Mouse (Mus musculus) MN1 (cell line): ENCODE measurements at regions not wholly inside any gene's neighbourhood (a gene's known extent, or its start where the extent isn't known, plus 50 kb on each side); places are given as distances from the start of the nearest gene placed in this dataset.

ENCODE experiments used
- DNase-seq: peaks from one replicate; pipeline ENCODE4 v3.0.0-alpha.2; 2016; ENCODE audit warnings: low spot score

DNA sequence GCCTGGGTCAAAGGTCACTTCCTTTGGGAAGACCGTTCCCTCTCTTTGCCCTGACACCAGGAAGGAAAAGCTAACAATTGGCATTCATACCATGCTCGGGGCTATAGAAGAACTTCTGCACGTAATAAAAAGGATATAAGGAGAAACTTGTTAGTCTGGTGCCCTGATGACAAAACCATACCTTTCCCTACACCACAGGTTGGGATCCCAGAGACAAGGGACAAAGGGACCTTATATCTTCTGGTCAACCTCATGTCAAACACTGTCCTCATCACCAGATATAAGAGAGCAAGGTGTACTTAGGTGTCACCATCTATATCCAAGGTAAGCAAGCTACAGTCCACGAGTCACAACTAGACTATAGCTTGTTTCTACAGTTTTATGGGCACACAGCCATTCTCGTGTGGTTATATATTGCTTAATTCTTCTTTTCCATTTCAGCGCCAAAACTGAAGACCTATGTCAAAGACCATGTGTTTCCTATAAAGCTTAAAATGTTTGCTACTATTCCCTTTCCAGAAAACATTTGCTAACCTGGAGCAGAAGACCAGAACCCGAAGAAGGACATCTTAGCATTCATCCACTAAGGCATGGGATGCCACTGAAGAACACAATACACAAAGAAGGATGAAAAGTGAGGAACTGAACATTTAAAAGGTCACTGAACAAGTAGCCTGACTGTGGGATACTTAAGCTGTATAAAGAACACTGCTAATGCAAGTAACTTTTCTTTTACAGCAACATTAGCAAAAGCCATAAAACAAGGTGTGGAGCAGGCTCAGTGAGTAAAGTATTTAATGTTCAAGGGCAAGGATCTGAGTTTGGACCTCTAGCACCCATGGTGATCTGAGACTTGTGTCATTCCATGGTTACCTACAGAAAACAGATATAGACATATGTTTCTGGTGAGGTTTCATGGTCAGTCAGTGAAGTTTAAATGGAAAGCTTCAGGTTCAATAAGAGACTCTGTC is 437.7 kb upstream of the Cd180 start:
- DNase-seq, result no peak

DNA sequence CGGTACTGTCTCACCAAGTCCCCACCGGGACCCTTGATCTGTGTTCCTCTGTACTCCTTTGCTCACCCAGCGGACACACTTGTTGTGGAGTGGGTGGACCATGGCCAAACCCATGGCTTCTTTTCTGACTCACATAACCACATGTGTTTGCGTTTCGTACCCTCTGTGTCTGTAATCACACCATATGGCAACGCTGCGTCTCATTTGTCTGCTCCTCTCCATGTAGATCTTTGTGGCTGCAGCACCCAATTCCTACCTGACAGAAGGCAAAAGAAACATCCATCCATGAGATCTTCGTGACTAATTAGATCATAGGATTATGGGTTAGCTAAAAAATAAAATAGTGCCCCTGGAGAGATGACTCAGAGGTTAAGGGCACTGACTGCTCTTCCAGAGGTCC is 435.2 kb upstream of the Cd180 start:
- DNase-seq, result no peak

DNA sequence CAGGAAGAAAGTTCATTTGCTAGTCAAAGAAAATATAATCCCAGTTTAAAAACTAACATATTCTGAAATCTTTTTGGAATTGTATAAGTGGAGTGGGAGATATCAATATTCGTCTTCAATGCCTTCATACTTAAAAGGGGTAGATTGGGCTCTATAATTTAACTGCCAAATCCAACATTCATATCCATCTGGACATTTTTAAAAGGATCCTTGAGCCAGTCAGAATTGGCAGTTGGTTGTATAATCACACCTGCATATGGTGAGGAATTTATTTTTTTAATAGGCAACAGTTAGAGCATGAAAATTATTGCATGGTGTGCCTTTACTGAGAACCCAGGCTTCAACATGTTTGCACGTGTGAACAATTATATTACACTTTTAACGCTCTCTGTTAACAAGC is 419.5 kb upstream of the Cd180 start:
- DNase-seq, result no peak

DNA sequence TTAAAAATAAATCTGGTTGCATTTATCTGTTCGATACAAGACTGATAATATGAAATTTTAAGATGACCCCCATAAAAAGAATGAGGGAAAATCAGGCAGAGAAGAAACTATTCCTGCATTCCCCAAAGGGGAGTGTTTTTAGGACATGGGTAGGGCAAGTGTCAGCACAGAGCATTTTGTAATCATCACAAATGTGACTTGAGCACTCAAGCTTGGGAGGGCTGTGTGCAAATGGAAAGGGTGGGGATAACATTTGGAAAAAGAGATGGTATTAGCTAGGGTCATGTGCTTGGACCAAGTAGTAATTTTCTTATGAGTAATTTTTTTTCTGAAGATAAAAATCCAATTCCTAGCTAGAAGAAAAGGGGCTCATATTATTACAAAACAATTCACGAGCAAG is 418.1 kb upstream of the Cd180 start:
- no peak for DNase-seq

DNA sequence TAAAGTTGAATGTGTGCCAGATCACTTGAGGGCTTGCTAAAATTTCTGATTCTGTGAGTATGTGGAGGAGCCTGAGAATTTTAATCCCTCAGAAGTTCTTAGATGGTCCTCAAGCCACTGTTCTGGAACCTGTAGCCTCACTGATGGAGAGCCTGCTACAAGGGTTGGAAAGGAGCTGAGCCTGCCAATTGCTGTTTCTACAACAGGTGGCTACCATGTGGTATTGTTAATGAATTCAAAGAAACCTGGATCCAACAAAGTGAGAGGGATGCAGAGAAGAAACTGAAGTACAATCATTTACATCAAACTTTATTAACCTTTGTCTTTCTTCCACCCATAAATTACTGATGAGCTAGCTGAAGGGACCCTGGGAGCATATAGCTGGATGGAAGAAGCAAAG is 416.5 kb upstream of the Cd180 start:
- DNase-seq, result no peak

DNA sequence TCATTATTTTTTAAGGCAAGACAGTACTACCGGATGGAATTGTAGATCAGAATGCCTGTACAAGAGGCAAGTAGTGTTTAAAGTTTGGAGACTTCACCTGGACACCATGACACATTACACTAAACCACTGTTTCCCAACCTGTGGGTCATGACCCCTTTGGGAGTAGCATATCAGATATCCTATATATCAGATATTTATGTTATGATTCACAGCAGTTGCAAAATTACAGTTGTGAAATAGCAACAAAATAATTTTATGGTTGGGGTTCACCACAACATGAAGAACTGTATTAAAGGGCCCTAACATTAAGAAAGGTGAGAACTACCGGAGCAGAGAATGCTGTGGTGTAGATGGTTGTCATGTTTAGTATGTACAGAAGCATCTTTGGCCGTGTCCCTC is 413.2 kb upstream of the Cd180 start:
- DNase-seq, result no peak

DNA sequence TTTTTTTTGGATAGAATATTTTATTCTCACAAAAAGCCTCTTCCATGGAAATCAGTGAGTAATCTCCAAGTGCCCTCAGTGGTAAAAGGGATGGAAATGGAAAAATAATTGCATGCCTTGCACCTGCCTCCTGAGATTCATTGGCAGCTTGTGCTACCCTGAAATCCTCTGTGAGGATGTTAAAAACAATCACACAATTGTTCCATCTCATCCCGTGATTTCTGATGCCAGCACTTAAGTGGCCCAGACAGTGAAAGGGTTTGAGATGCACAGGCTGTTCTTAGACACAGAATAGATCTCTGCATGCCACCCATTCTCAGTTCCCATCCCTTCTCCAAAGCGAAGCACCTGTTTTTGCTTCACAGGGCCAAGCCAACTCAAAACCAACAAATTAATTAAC is 398.9 kb upstream of the Cd180 start:
- no peak for DNase-seq

DNA sequence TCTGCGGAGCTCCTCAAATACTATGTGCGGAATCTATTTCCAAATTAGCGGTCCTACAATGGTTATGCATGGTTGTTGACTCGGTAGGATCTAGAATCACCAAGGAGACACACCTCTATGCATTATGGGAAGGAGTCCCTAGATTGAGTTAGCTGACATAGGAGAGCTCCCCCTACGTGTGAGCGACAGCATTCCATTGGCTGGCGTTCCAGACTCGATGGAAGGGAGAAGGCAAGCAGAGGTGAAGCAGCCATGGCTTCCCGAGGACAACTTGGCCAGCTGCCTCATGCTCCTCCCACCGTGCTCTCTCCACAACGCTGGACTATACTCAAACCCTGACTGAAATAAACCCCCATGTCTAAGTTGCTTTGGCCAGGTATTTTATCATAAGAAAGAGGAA is 398.3 kb upstream of the Cd180 start:
- no peak for DNase-seq

DNA sequence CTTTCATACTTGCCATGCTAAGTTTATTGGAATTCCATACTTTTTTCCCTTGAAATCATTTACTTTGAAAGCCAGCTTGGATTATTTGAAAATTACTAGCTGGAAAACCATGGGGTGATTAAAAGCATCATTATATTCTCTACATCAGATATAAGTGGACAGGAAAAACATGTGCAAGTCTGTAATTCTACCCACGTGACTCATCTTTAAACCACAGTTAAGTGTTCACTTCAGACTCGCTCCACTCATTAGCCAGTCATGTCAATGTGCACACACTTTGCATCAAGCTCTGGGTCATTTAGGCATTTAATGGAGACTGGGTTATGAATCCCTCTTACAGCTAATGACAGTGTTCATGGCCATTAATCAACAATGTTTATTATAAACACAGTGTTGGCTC is 385.4 kb upstream of the Cd180 start:
- no peak for DNase-seq

DNA sequence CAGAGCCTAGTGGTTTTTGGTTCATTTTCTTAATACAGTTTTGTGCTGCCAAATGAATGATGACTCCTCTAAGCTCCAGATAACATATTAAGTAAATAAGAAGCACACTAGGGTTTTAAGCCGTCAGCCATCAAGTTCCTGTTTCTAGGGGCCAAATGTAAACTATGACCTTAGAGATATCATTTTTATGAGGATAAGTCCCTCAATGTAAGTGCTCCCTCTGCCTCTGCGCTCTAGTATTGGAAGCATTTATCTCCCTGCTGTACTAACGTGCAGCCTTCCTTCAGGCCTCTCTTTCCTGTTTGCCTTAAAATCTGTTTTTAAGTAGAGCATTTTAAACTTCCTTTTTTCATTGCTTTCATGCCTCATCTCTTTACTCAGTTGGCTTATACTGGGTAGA is 381.3 kb upstream of the Cd180 start:
- no peak for DNase-seq

DNA sequence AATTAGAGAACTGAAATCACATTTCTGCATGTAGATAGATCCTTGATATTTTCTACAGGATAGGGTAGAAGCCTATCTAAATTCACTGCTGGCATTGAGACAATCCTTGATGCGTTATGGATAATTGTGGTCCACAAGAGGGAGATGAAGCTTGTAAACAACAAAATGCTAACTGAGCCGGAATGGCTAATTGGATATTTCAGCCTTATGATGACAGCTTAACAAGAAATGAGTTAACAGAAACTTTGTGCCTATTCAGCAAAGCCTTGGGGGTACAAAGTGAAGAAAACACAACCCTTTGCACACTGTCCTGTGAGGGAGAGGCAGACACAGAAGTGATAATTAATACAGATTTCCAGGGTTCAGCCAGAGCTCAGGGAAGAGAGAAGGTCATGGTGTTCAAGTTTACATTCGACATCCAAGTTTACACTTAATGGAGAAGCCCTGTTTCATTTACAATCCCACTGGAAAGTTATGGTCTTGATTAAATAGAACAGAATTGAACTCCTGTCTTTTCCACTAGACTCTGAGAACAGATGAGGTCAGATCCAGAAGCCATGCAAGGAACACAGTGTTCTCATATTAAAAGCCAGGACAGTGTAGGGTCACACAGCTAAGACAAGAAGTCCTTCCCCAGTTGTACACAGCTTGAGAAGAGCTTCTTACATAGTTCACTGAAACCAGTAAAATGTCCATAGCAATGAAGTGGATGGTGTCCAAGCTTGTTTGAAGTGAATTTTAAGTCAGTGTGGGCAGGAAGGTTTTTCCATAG is 377.3 kb upstream of the Cd180 start:
- no peak for DNase-seq

DNA sequence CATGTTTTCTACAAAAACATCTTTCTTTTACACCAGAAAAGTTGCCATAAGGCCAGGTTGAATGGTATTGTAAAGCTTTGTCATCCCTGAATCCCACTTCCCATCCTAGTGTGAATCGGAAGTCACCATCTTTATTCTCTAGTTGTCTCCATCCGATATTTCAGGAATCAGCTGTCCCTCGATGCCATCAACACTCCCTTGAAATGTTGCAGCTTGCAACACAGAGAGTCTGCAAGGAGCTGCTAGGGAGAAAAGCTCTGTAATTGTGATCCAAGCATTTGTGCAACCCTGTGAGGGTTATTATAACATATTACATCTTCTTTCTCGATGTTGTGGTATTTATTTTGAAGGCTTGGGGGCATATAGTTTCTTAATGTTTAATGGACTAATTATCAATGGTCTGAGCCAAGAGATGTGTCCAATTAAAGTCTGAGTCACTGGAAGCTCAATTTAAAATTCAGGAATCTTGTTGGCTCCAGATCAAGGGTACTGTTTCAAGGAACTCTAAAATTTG is 374.4 kb upstream of the Cd180 start:
- DNase-seq, result peak; percentile 23

DNA sequence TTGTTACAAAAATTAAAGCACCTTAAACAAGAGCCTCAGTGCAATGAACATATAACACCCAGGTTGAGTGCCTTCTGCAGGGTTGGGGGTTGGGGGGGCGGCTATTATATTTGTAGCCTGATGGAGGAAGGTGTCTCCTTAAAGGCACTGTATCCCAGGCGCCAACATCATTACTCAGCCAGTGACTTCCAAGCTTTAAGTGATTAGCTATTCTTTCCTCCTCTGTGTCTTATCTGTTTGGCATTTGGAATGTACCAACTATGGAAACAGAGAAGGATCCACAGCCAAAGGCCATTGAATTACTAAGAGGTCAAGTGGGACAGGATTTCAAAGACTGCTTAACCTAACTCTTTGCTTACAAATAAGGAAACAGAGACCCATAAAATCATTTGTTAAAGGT is 373.9 kb upstream of the Cd180 start:
- DNase-seq, result no peak

DNA sequence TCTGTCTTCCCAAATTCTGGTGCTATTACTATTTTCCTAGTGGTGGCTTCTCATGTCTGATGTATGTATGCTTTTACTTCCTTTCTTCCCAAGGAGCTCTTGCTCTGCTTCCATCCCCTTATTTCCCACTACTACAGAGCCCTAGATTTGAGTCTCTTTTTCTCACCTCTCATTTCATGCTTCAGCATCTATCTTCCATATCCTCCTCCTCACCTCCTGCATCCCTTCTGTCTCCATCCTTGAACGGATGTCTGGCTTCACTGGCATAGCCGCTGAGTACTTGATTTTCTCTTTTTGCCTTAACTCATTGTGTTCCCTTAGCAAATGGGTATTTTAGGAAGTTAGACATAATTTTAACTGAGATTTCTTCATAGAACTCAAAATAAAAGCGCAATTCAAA is 369.5 kb upstream of the Cd180 start:
- DNase-seq, result no peak

DNA sequence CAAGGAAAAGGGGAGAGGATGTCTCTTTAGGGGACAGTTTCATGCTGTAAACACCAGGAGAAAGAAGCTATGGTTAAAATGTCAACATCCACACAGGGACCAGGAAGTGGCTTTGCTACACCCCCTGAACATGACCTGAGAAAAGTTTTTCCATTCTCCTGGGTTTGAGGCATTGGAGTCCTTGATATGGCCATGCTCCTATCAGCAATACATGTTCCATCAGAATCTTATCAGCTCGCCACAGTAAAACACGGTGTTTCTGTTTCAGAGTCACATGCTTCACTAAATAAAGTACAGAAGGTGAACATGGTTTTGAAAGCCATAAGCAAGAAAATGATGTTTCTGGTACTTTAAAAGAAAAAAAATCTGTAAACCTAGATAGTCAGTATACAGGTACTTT is 367.4 kb upstream of the Cd180 start:
- DNase-seq, result no peak

DNA sequence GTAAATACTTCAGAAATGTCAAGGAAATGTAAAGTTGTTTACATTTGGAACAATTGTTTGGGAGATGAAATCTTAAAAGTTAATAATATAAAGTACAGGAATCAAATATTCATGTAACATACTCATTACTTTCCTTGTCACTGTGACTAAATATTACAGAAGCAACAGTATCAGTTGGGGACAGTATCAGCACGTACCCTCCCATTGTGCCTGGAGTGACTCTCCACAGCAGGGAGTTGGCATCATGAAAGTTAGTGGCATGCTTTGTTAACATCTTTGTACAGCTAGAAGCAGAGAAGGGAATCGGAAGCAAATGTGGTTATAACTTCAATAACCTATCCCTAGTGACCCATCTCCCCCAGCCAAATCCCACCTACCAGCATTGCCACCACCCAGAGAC is 366.8 kb upstream of the Cd180 start:
- DNase-seq, result no peak

DNA sequence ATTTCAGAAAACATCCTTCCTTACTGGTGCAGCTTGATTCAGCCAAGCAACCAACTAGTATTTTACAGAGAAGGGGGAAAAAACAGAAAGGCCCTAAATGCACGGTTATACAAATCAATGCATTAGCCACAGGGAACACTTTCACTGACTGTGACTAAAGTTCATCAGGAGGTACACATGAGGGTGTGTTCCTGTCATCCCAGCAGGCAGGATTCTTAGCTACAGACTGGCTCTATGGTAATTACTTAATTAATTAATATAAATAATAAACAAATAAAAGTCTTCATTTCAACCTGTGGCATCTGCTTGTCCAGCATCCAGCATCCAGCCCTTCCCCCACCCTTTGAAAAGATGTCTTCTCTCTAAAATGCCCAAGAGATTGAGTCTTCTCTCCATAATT is 359.7 kb upstream of the Cd180 start:
- DNase-seq, result peak; percentile 22

DNA sequence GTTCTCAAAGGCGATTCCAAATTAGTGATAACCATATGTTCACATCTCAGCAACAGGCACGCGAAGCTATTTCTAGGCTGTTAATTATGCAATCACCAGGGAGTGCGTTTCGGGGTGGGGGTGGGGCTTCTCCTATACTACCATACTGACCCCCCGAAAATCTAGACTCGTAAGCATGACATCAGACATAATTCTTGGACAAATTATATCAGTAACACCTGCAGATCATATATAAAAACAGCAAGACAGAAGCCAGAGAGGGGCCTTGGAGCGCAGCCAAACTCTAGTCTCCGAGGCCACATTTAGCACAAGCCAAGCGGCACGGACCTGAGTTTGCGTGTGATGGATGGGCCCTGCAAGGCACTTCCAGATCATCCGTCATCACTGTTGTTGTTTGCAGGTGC is 359.2 kb upstream of the Cd180 start:
- peak; percentile 68 for DNase-seq

DNA sequence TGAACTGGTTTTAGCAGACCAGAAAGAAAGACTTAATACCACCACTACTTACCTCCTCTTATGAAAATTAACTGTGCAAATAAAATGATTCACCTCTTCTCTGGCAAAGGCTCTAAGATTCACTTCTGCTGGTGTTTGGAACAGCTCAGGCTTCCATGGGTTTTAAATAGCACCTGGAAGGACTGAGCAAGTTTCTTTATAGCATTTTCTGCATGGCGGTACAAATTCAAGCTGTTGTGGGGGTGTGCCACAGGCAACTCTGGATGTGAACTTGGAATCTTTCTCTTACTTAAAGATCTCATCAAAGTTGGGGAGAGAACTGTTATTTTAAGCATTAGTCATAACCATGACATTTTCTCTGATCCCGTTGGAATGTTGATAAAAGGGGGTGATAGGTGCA is 350.1 kb upstream of the Cd180 start:
- DNase-seq, result no peak

DNA sequence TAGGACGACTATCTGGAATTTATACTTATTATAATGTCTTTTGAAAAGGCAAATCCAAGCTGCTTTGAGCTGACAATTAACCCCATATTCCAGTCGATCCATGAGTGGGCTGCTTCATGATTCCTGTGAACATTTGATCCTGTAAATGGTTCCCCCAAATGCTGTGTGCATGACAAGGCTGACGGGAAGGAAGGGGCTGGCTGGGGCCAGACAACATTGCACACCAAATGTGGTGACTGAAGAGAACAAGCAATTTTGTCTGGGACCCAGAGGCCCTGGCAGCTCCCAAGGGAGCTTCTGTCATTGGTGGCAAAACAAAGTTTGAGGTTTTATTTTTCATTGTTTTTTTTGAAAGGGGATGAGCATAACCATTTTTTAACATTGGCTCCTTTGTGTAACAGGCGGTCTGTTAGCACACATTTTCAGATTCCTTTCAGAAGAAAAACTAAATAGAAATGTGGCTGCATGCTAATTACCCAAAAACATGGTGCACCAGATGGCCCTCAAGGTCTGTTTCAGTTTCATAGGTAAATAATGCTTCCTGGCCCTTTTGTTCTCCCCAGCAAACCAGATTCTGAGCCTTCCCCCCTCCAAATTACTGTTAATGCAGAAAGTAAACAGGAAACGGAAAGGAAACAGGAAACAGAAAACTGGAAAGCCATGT is 348.6 kb upstream of the Cd180 start:
- no peak for DNase-seq

DNA sequence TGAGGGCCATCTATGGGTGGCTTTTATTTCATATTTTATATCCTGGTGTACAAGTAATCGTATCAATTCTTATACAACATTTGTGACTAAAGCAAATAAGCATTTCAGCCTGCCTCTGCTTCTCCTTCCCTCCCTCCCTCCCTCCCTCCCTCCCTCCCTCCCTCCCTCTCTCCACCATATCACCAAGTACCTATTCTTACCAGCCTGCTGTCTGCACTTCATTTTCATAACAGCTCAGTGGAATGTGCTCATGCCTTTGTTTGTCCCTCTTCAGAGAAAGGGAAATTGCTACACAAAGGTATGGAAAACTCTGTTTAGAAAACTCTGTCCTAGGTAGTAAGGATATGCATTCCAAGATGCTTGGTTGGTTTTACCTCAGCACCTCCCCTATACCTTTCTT is 343.9 kb upstream of the Cd180 start:
- DNase-seq, result no peak

DNA sequence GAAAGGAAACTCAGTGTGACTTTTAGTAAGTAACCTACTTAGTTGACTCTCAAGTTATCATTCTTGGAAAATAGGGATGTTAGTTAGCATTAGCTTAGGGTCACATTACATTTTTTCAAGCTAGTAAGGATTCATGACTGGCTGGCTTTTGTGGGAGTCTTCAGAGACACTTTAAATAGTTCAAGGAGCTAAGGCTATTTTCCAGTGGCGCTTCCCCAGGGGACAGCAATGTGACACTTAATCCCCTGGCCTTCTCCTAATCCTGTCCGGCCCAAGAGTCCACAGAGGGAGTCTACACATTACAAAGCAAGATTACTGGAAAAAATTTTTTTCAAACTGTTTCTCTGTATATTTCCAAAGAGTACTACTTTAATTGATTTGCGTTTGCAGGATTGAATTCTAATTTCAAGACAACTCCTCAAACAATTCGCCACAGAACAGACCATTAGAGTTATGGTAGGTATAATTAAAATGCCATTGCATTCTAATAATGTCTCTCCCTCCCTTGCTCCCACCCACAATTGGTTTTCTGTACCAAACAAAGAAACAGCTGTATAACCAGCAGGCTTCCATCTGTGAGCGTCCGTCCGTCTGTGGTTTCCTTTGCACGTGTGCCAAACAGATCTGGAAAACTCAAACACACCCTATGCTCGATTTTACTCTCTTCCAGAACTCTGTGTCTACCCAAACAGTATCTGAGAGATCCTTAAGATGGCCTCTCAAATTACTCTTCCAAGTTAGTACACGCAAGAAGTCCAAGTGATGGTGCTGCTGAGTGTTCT is 341.1 kb upstream of the Cd180 start:
- no peak for DNase-seq
